Mouse (Mus musculus) ES-E14 (cell line): Measurements from ENCODE around the gene Fgf9.

Source experiments
- CHD2 ChIP-seq: IDR thresholded peaks from 2 replicates; pipeline ENCODE4 v1.6.1; 2014; ENCODE audit warnings: mild to moderate bottlenecking, low read depth, low read length, inconsistent platforms
- HCFC1 ChIP-seq: IDR thresholded peaks from 2 replicates; pipeline ENCODE4 v1.6.1; 2012; ENCODE audit warnings: low read length, inconsistent platforms, borderline replicate concordance; ENCODE audit not compliant: insufficient read depth
- ZC3H11A ChIP-seq: IDR thresholded peaks from 2 replicates; pipeline ENCODE4 v1.6.1; 2012; ENCODE audit warnings: low read depth, mild to moderate bottlenecking, inconsistent platforms, low read length, borderline replicate concordance

- 0 out of 2 replicates have a peak, but pooled peaks have one; percentile 25 for TF ChIP-seq ZC3H11A
- no peak for TF ChIP-seq CHD2
- TF ChIP-seq HCFC1 = no peak
Observed at GRCm38 (mm10) chr14:58084240-58084639, 13.9 kb downstream of the Fgf9 start.
